Mouse (Mus musculus): ENCODE data around the gene Mef2a. TPM values are rescaled to one million over a fixed set of nuclear protein-coding genes. Genes with fewer than 3 reads are reported as not detected.
A peak's percentile ranks its signal among the peaks of the same experiment; 100 is the strongest.

Gene Mef2a
- polyA plus RNA-seq (2014; fragmentation: Nextera tagmentation; extraction: Ambion mirVana), result 23.2 and 23.6 TPM in 2 replicates

- H3K9me3 ChIP-seq (ENCODE audit: control insufficient read depth, low read length), result no peaks in the 10 kb centered on the region
- WGBS, result under 1% methylated on average over 85 of the region's 89 CpGs
- peak; percentile 95 for DNase-seq (ENCODE audit: low spot score)
- peak within 1 kb of the TSS; percentile 94 for H3K27ac ChIP-seq (ENCODE audit: low read depth, low read length)
- ATAC-seq (replicated peaks; ENCODE audit: low FRiP score), result peak; percentile 87
- H3K4me2 ChIP-seq, result peak within 1 kb of the TSS; percentile 98
- no peaks in the 10 kb centered on the region for H3K27me3 ChIP-seq (replicated peaks; ENCODE audit: control insufficient read depth, insufficient read depth, low read length)
- peak within 1 kb of the TSS; percentile 93 for H3K4me3 ChIP-seq (ENCODE audit: low read depth, low read length)
- no peaks in the 10 kb centered on the region for H3K36me3 ChIP-seq (ENCODE audit: control insufficient read depth, insufficient read depth, low read length)
- peak within 1 kb of the TSS; percentile 98 for H3K9ac ChIP-seq (ENCODE audit: low read depth, low read length)
- peaks cover 28% of the 10 kb centered on the region for H3K4me1 ChIP-seq (replicated peaks; ENCODE audit: control insufficient read depth, insufficient read depth, low read length)
Observed at GRCm38 (mm10) chr7:67372729-67373583, at the start of gene Mef2a. TSS of gene Mef2a (minus strand) at chr7:67372858.

- WGBS, result 64% methylated on average over 12 of the region's 12 CpGs
- ATAC-seq (replicated peaks; ENCODE audit: low FRiP score) (no peak), DNase-seq (ENCODE audit: low spot score) (no peak)
- Histone ChIP-seq H3K4me3 (ENCODE audit: low read depth, low read length) (no peak overlapping the region), H3K27me3 (replicated peaks; ENCODE audit: control insufficient read depth, insufficient read depth, low read length) (no peaks in the 10 kb centered on the region), H3K4me1 (replicated peaks; ENCODE audit: control insufficient read depth, insufficient read depth, low read length) (peaks cover 3% of the 10 kb centered on the region; the same call in 1 of the 2 replicates), H3K27ac (ENCODE audit: low read depth, low read length) (no peak overlapping the region), H3K9ac (ENCODE audit: low read depth, low read length) (no peak overlapping the region), H3K4me2 (no peak overlapping the region), H3K36me3 (ENCODE audit: control insufficient read depth, insufficient read depth, low read length) (no peaks in the 10 kb centered on the region), H3K9me3 (ENCODE audit: control insufficient read depth, low read length) (no peaks in the 10 kb centered on the region)
Observed at GRCm38 (mm10) chr7:67421476-67422186, 49.0 kb upstream of the Mef2a start.

- Histone ChIP-seq H3K4me3 (ENCODE audit: low read depth, low read length) (no peak overlapping the region), H3K27me3 (replicated peaks; ENCODE audit: control insufficient read depth, insufficient read depth, low read length) (no peaks in the 10 kb centered on the region), H3K36me3 (ENCODE audit: control insufficient read depth, insufficient read depth, low read length) (no peaks in the 10 kb centered on the region), H3K27ac (ENCODE audit: low read depth, low read length) (no peak overlapping the region), H3K9me3 (ENCODE audit: control insufficient read depth, low read length) (no peaks in the 10 kb centered on the region), H3K4me1 (replicated peaks; ENCODE audit: control insufficient read depth, insufficient read depth, low read length) (peaks cover 3% of the 10 kb centered on the region; the same call in 1 of the 2 replicates), H3K4me2 (no peak overlapping the region), H3K9ac (ENCODE audit: low read depth, low read length) (no peak overlapping the region)
- no peak for ATAC-seq (replicated peaks; ENCODE audit: low FRiP score)
- no peak for DNase-seq (ENCODE audit: low spot score)
- WGBS, result 50% methylated on average over 3 of the region's 3 CpGs
Observed at GRCm38 (mm10) chr7:67421088-67421475, 48.4 kb upstream of the Mef2a start.

- Histone ChIP-seq H3K27me3 (replicated peaks; ENCODE audit: control insufficient read depth, insufficient read depth, low read length) (no peaks in the 10 kb centered on the region), H3K36me3 (ENCODE audit: control insufficient read depth, insufficient read depth, low read length) (no peaks in the 10 kb centered on the region), H3K4me2 (no peak overlapping the region), H3K4me3 (ENCODE audit: low read depth, low read length) (no peak overlapping the region), H3K9ac (ENCODE audit: low read depth, low read length) (no peak overlapping the region), H3K27ac (ENCODE audit: low read depth, low read length) (no peak overlapping the region), H3K4me1 (replicated peaks; ENCODE audit: control insufficient read depth, insufficient read depth, low read length) (peaks cover 3% of the 10 kb centered on the region; the same call in 1 of the 2 replicates), H3K9me3 (ENCODE audit: control insufficient read depth, low read length) (no peaks in the 10 kb centered on the region)
- no peak for DNase-seq (ENCODE audit: low spot score)
- no peak for ATAC-seq (replicated peaks; ENCODE audit: low FRiP score)
- WGBS, result 70% methylated on average over 17 of the region's 17 CpGs
Observed at GRCm38 (mm10) chr7:67419591-67420314, 47.1 kb upstream of the Mef2a start.

- Histone ChIP-seq H3K27ac (ENCODE audit: low read depth, low read length) (no peak overlapping the region), H3K4me2 (no peak overlapping the region), H3K9me3 (ENCODE audit: control insufficient read depth, low read length) (no peaks in the 10 kb centered on the region), H3K4me3 (ENCODE audit: low read depth, low read length) (no peak overlapping the region), H3K36me3 (ENCODE audit: control insufficient read depth, insufficient read depth, low read length) (no peaks in the 10 kb centered on the region), H3K27me3 (replicated peaks; ENCODE audit: control insufficient read depth, insufficient read depth, low read length) (no peaks in the 10 kb centered on the region), H3K9ac (ENCODE audit: low read depth, low read length) (no peak overlapping the region), H3K4me1 (replicated peaks; ENCODE audit: control insufficient read depth, insufficient read depth, low read length) (peaks cover 3% of the 10 kb centered on the region; the same call in 1 of the 2 replicates)
- WGBS, result 93% methylated on average over 5 of the region's 5 CpGs
- DNase-seq (ENCODE audit: low spot score), result no peak
- ATAC-seq (replicated peaks; ENCODE audit: low FRiP score), result no peak
Observed at GRCm38 (mm10) chr7:67418122-67418521, 45.5 kb upstream of the Mef2a start.

- no peaks in the 10 kb centered on the region for H3K27me3 ChIP-seq (replicated peaks; ENCODE audit: control insufficient read depth, insufficient read depth, low read length)
- no peak for ATAC-seq (replicated peaks; ENCODE audit: low FRiP score)
- H3K36me3 ChIP-seq (ENCODE audit: control insufficient read depth, insufficient read depth, low read length), result no peaks in the 10 kb centered on the region
- no peak overlapping the region for H3K4me3 ChIP-seq (ENCODE audit: low read depth, low read length)
- WGBS, result 64% methylated on average over 8 of the region's 8 CpGs
- H3K9me3 ChIP-seq (ENCODE audit: control insufficient read depth, low read length), result no peaks in the 10 kb centered on the region
- DNase-seq (ENCODE audit: low spot score), result no peak
- no peak overlapping the region for H3K27ac ChIP-seq (ENCODE audit: low read depth, low read length)
- H3K4me2 ChIP-seq, result no peak overlapping the region
- H3K4me1 ChIP-seq (replicated peaks; ENCODE audit: control insufficient read depth, insufficient read depth, low read length), result no peaks in the 10 kb centered on the region
- no peak overlapping the region for H3K9ac ChIP-seq (ENCODE audit: low read depth, low read length)
Observed at GRCm38 (mm10) chr7:67414766-67415165, 42.1 kb upstream of the Mef2a start.

- Histone ChIP-seq H3K9me3 (ENCODE audit: control insufficient read depth, low read length) (no peaks in the 10 kb centered on the region), H3K9ac (ENCODE audit: low read depth, low read length) (no peak overlapping the region), H3K4me3 (ENCODE audit: low read depth, low read length) (no peak overlapping the region), H3K4me1 (replicated peaks; ENCODE audit: control insufficient read depth, insufficient read depth, low read length) (no peaks in the 10 kb centered on the region), H3K27ac (ENCODE audit: low read depth, low read length) (no peak overlapping the region), H3K36me3 (ENCODE audit: control insufficient read depth, insufficient read depth, low read length) (no peaks in the 10 kb centered on the region), H3K4me2 (no peak overlapping the region), H3K27me3 (replicated peaks; ENCODE audit: control insufficient read depth, insufficient read depth, low read length) (no peaks in the 10 kb centered on the region)
- 79% methylated on average over 10 of the region's 10 CpGs for WGBS
- ATAC-seq (replicated peaks; ENCODE audit: low FRiP score) (no peak), DNase-seq (ENCODE audit: low spot score) (no peak)
Observed at GRCm38 (mm10) chr7:67412686-67413085, 40.0 kb upstream of the Mef2a start.

GRCm38 (mm10) chr7:67407019-67407418 is 34.4 kb upstream of the Mef2a start:
- no peak overlapping the region for H3K9ac ChIP-seq (ENCODE audit: low read depth, low read length)
- H3K27me3 ChIP-seq (replicated peaks; ENCODE audit: control insufficient read depth, insufficient read depth, low read length), result no peaks in the 10 kb centered on the region
- no peak overlapping the region for H3K27ac ChIP-seq (ENCODE audit: low read depth, low read length)
- no peaks in the 10 kb centered on the region for H3K9me3 ChIP-seq (ENCODE audit: control insufficient read depth, low read length)
- no peak for DNase-seq (ENCODE audit: low spot score)
- no peak overlapping the region for H3K4me3 ChIP-seq (ENCODE audit: low read depth, low read length)
- no peaks in the 10 kb centered on the region for H3K4me1 ChIP-seq (replicated peaks; ENCODE audit: control insufficient read depth, insufficient read depth, low read length)
- H3K36me3 ChIP-seq (ENCODE audit: control insufficient read depth, insufficient read depth, low read length), result no peaks in the 10 kb centered on the region
- 80% methylated on average over 2 of the region's 2 CpGs for WGBS
- no peak overlapping the region for H3K4me2 ChIP-seq
- no peak for ATAC-seq (replicated peaks; ENCODE audit: low FRiP score)

Data from liver, embryonic 11.5 days (tissue).